In genomic region chr4:134089029-134089428, GRCm38 (mm10) we compare ENCODE assay signal across 30 mouse cellular contexts. TPM values are rescaled to one million over a fixed set of nuclear protein-coding genes. Genes with fewer than 3 reads are reported as not detected.
A peak's percentile ranks its signal among the peaks of the same experiment; 100 is the strongest.
DNase-seq lines count a peak whose midpoint lies in the region; ATAC-seq and TF ChIP-seq lines count a peak whose summit lies in the region.
"Had no signal": no experiment of that assay in that cellular context is flagged by ENCODE, and none has a peak within 500 bp of the region (broad histone marks: within the 10 kb centered on the region; RNA-seq: fewer than 3 reads in every experiment).

No protein-coding gene starts in this region.

- DNase-seq in kidney, postnatal 0 days (ENCODE audit: low spot score) = no peak
- DNase-seq in left cerebral cortex, postnatal 25 days (ENCODE audit: low spot score in 2 of 2) = no peak
- DNase-seq: adrenal gland, postnatal 10 days; adrenal gland, postnatal 36 days; cerebellum, adult 18-20 months; cerebellum, adult 9-10 months; cerebellum, postnatal 14 days; gastrocnemius, postnatal 10 days; heart, adult 11 months had no signal

- 0 out of 2 replicates have a peak, but pooled peaks have one; percentile 15 for ATAC-seq in intestine, embryonic 16.5 days
- ATAC-seq in intestine, embryonic 15.5 days = no peak
- ATAC-seq in kidney, postnatal 0 days (replicated peaks; ENCODE audit: low FRiP score, low read depth) = 0 out of 2 replicates have a peak, but pooled peaks have one; percentile 23
- no peak for ATAC-seq in kidney, embryonic 16.5 days (ENCODE audit: low FRiP score, low TSS enrichment)
- ATAC-seq in intestine, postnatal 0 days = peak; percentile 63
- ATAC-seq: forebrain, embryonic 13.5 days; forebrain, embryonic 16.5 days; Patski had no signal

- H3K9ac ChIP-seq in intestine, embryonic 16.5 days (ENCODE audit: low read depth, low read length) = no peak overlapping the region
- no peak overlapping the region for H3K9ac ChIP-seq in intestine, embryonic 15.5 days
- H3K9ac ChIP-seq in kidney, postnatal 0 days (ENCODE audit: low read depth, low read length) = no peak overlapping the region
- H3K9ac ChIP-seq in kidney, embryonic 16.5 days (replicated peaks; ENCODE audit: low read length) = no peak overlapping the region
- no peak overlapping the region for H3K9ac ChIP-seq in intestine, postnatal 0 days (ENCODE audit: low read depth, low read length)
- H3K9ac ChIP-seq: forebrain, embryonic 13.5 days; hindbrain, embryonic 12.5 days; hindbrain, embryonic 15.5 days had no signal

- H3K4me1 ChIP-seq in intestine, embryonic 16.5 days (ENCODE audit: control insufficient read depth, insufficient read depth, low read length) = no peaks in the 10 kb centered on the region; the same call in 1 of the 2 replicates
- 0 out of 2 replicates have a peak, but pooled peaks cover 3% of the 10 kb centered on the region for H3K4me1 ChIP-seq in intestine, embryonic 15.5 days (replicated peaks)
- H3K4me1 ChIP-seq in kidney, postnatal 0 days (replicated peaks; ENCODE audit: insufficient read depth, low read length) = no peaks in the 10 kb centered on the region
- no peaks in the 10 kb centered on the region for H3K4me1 ChIP-seq in kidney, embryonic 16.5 days (ENCODE audit: insufficient read depth, low read length)
- no peaks in the 10 kb centered on the region for H3K4me1 ChIP-seq in intestine, postnatal 0 days (replicated peaks; ENCODE audit: control insufficient read depth, insufficient read depth, low read length)
- H3K4me1 ChIP-seq: forebrain, embryonic 10.5 days; forebrain, embryonic 13.5 days; hindbrain, embryonic 12.5 days; hindbrain, embryonic 15.5 days had no signal

- no peak overlapping the region for H3K4me2 ChIP-seq in intestine, embryonic 16.5 days (ENCODE audit: low read depth, low read length)
- no peak overlapping the region for H3K4me2 ChIP-seq in intestine, embryonic 15.5 days (replicated peaks)
- no peak overlapping the region for H3K4me2 ChIP-seq in kidney, postnatal 0 days (ENCODE audit: low read length)
- no peak overlapping the region for H3K4me2 ChIP-seq in kidney, embryonic 16.5 days (replicated peaks; ENCODE audit: low read depth, low read length)
- H3K4me2 ChIP-seq in intestine, postnatal 0 days (replicated peaks; ENCODE audit: low read depth) = no peak overlapping the region
- H3K4me2 ChIP-seq: forebrain, embryonic 13.5 days; heart, embryonic 11.5 days; hindbrain, embryonic 12.5 days; hindbrain, embryonic 15.5 days had no signal

- intact Hi-C loops in left cerebral cortex, postnatal 25 days (cut with DNase I) = no loop called here

- H3K36me3 ChIP-seq in intestine, embryonic 16.5 days (ENCODE audit: control insufficient read depth, insufficient read depth, low read length) = 0 out of 2 replicates have a peak, but pooled peaks cover 3% of the 10 kb centered on the region
- peaks cover 5% of the 10 kb centered on the region; the same call in 1 of the 2 replicates for H3K36me3 ChIP-seq in intestine, embryonic 15.5 days
- H3K36me3 ChIP-seq in kidney, postnatal 0 days (ENCODE audit: insufficient read depth, low read length) = no peaks in the 10 kb centered on the region
- no peaks in the 10 kb centered on the region for H3K36me3 ChIP-seq in kidney, embryonic 16.5 days (ENCODE audit: insufficient read depth, low read length)
- peaks cover 24% of the 10 kb centered on the region for H3K36me3 ChIP-seq in intestine, postnatal 0 days (ENCODE audit: control insufficient read depth, insufficient read depth)
- H3K36me3 ChIP-seq: forebrain, embryonic 10.5 days; G1E; hindbrain, embryonic 12.5 days; hindbrain, embryonic 15.5 days had no signal

- H3K9me3 ChIP-seq in intestine, embryonic 16.5 days (ENCODE audit: control insufficient read depth, low read length) = no peaks in the 10 kb centered on the region
- no peaks in the 10 kb centered on the region for H3K9me3 ChIP-seq in intestine, embryonic 15.5 days
- no peaks in the 10 kb centered on the region for H3K9me3 ChIP-seq in kidney, postnatal 0 days (replicated peaks; ENCODE audit: low read length)
- H3K9me3 ChIP-seq in kidney, embryonic 16.5 days (ENCODE audit: low read length) = peaks cover 5% of the 10 kb centered on the region
- H3K9me3 ChIP-seq in intestine, postnatal 0 days (ENCODE audit: control insufficient read depth) = no peaks in the 10 kb centered on the region
- H3K9me3 ChIP-seq: forebrain, embryonic 10.5 days; forebrain, embryonic 13.5 days; G1E; hindbrain, embryonic 12.5 days; hindbrain, embryonic 15.5 days had no signal

- no peak for TF ChIP-seq CTCF in kidney, postnatal 0 days (IDR thresholded peaks at IDR 0.05; ENCODE audit: low read depth)
- peak; percentile 56 for TF ChIP-seq CTCF in intestine, postnatal 0 days (IDR thresholded peaks at IDR 0.05; ENCODE audit: low read depth)

- no peaks in the 10 kb centered on the region for H3K27me3 ChIP-seq in intestine, embryonic 16.5 days (replicated peaks; ENCODE audit: control insufficient read depth, insufficient read depth, low read length)
- no peaks in the 10 kb centered on the region for H3K27me3 ChIP-seq in intestine, embryonic 15.5 days (replicated peaks)
- H3K27me3 ChIP-seq in kidney, postnatal 0 days (ENCODE audit: insufficient read depth, low read length) = no peaks in the 10 kb centered on the region
- H3K27me3 ChIP-seq in kidney, embryonic 16.5 days (ENCODE audit: insufficient read depth, low read length) = no peaks in the 10 kb centered on the region
- no peaks in the 10 kb centered on the region for H3K27me3 ChIP-seq in intestine, postnatal 0 days (replicated peaks; ENCODE audit: control insufficient read depth, insufficient read depth, low read length)
- H3K27me3 ChIP-seq: CH12.LX; forebrain, embryonic 13.5 days; hindbrain, embryonic 15.5 days; Patski had no signal

- no peak overlapping the region for H3K27ac ChIP-seq in intestine, embryonic 16.5 days (ENCODE audit: low read length)
- H3K27ac ChIP-seq in intestine, embryonic 15.5 days = no peak overlapping the region
- no peak overlapping the region for H3K27ac ChIP-seq in kidney, postnatal 0 days
- H3K27ac ChIP-seq in kidney, embryonic 16.5 days (ENCODE audit: low read length) = no peak overlapping the region
- H3K27ac ChIP-seq in intestine, postnatal 0 days (ENCODE audit: low read depth, low read length) = no peak overlapping the region
- H3K27ac ChIP-seq: forebrain, embryonic 10.5 days; forebrain, embryonic 13.5 days; hindbrain, embryonic 12.5 days; hindbrain, embryonic 15.5 days had no signal

- H3K4me3 ChIP-seq in intestine, embryonic 16.5 days (ENCODE audit: low read length) = no peak overlapping the region
- H3K4me3 ChIP-seq in intestine, embryonic 15.5 days (replicated peaks) = no peak overlapping the region
- no peak overlapping the region for H3K4me3 ChIP-seq in kidney, postnatal 0 days (replicated peaks; ENCODE audit: low read depth, low read length)
- no peak overlapping the region for H3K4me3 ChIP-seq in kidney, embryonic 16.5 days (ENCODE audit: low read length)
- no peak overlapping the region for H3K4me3 ChIP-seq in intestine, postnatal 0 days (ENCODE audit: low read depth, low read length)
- H3K4me3 ChIP-seq: forebrain, embryonic 10.5 days; forebrain, embryonic 13.5 days; hindbrain, embryonic 12.5 days; hindbrain, embryonic 15.5 days had no signal

- 80% methylated on average over 9 of the region's 9 CpGs for WGBS in intestine, embryonic 16.5 days
- WGBS in intestine, embryonic 15.5 days = 78% methylated on average over 9 of the region's 9 CpGs
- 81% methylated on average over 9 of the region's 9 CpGs for WGBS in kidney, postnatal 0 days
- 79% methylated on average over 9 of the region's 9 CpGs for WGBS in kidney, embryonic 16.5 days
- WGBS in intestine, postnatal 0 days = 69% methylated on average over 9 of the region's 9 CpGs

RNA-seq across cellular contexts. Expression of gene Cd52, which starts 5.9 kb away (rescaled TPM):
- 27.8 and 28.4 TPM in 2 replicates for polyA plus RNA-seq in intestine, embryonic 16.5 days (2015; fragmentation: Nextera tagmentation; extraction: Ambion mirVana)
- polyA plus RNA-seq in intestine, embryonic 15.5 days (2015; fragmentation: Nextera tagmentation; extraction: Ambion mirVana) = 27.0 and 29.7 TPM in 2 replicates
- polyA plus RNA-seq in kidney, postnatal 0 days (2015; fragmentation: Nextera tagmentation; extraction: Ambion mirVana) = 14.7 and 18.9 TPM in 2 replicates
- 7.4 and 7.6 TPM in 2 replicates for polyA plus RNA-seq in kidney, embryonic 16.5 days (2015; fragmentation: Nextera tagmentation; extraction: Ambion mirVana)
- 28.7 and 31.2 TPM in 2 replicates for polyA plus RNA-seq in intestine, postnatal 0 days (2015; fragmentation: Nextera tagmentation; extraction: Ambion mirVana)
- total RNA-seq in left cerebral cortex, postnatal 25 days (2021) = 1 to 10 TPM; 1.6 to 3.4 TPM
- polyA plus RNA-seq: Patski had no signal

RNA-seq across cellular contexts. Expression of gene Ubxn11, which starts 13.3 kb away (rescaled TPM):
- polyA plus RNA-seq in intestine, embryonic 16.5 days (2015; fragmentation: Nextera tagmentation; extraction: Ambion mirVana) = 4.3 and 5.6 TPM in 2 replicates
- polyA plus RNA-seq in intestine, embryonic 15.5 days (2015; fragmentation: Nextera tagmentation; extraction: Ambion mirVana) = 4.4 and 6.0 TPM in 2 replicates
- 7.6 and 7.8 TPM in 2 replicates for polyA plus RNA-seq in kidney, postnatal 0 days (2015; fragmentation: Nextera tagmentation; extraction: Ambion mirVana)
- polyA plus RNA-seq in kidney, embryonic 16.5 days (2015; fragmentation: Nextera tagmentation; extraction: Ambion mirVana) = 13.5 and 13.8 TPM in 2 replicates
- 0.88 and 1.5 TPM in 2 replicates for polyA plus RNA-seq in intestine, postnatal 0 days (2015; fragmentation: Nextera tagmentation; extraction: Ambion mirVana)
- total RNA-seq in left cerebral cortex, postnatal 25 days (2021) = 10 to 100 TPM; 29.5 to 34.7 TPM

RNA-seq across cellular contexts. Expression of gene Crybg2, which starts 28.4 kb away (rescaled TPM):
- polyA plus RNA-seq in intestine, embryonic 16.5 days (2015; fragmentation: Nextera tagmentation; extraction: Ambion mirVana) = 22.3 and 22.9 TPM in 2 replicates
- polyA plus RNA-seq in intestine, embryonic 15.5 days (2015; fragmentation: Nextera tagmentation; extraction: Ambion mirVana) = 14.9 and 16.6 TPM in 2 replicates
- polyA plus RNA-seq in kidney, postnatal 0 days (2015; fragmentation: Nextera tagmentation; extraction: Ambion mirVana) = 2.8 and 6.1 TPM in 2 replicates
- polyA plus RNA-seq in kidney, embryonic 16.5 days (2015; fragmentation: Nextera tagmentation; extraction: Ambion mirVana) = 4.2 and 4.5 TPM in 2 replicates
- 17.9 and 22.5 TPM in 2 replicates for polyA plus RNA-seq in intestine, postnatal 0 days (2015; fragmentation: Nextera tagmentation; extraction: Ambion mirVana)
- total RNA-seq in left cerebral cortex, postnatal 25 days (2021) = 1 to 10 TPM; 1.8 to 2.7 TPM
- total RNA-seq: adrenal gland, postnatal 36 days; gastrocnemius, postnatal 10 days; heart, postnatal 25 days had no signal
- polyA plus RNA-seq: heart, postnatal 0 days had no signal

RNA-seq across cellular contexts. Expression of gene Zfp683, which starts 35.4 kb away (rescaled TPM):
- not detected in 2 replicates for polyA plus RNA-seq in intestine, embryonic 16.5 days (2015; fragmentation: Nextera tagmentation; extraction: Ambion mirVana)
- not detected in 2 replicates for polyA plus RNA-seq in intestine, embryonic 15.5 days (2015; fragmentation: Nextera tagmentation; extraction: Ambion mirVana)
- polyA plus RNA-seq in kidney, postnatal 0 days (2015; fragmentation: Nextera tagmentation; extraction: Ambion mirVana) = not detected in 2 replicates
- not detected in 2 replicates for polyA plus RNA-seq in kidney, embryonic 16.5 days (2015; fragmentation: Nextera tagmentation; extraction: Ambion mirVana)
- polyA plus RNA-seq in intestine, postnatal 0 days (2015; fragmentation: Nextera tagmentation; extraction: Ambion mirVana) = not detected in 2 replicates
- not detected for total RNA-seq in left cerebral cortex, postnatal 25 days (2021)
- total RNA-seq: adrenal gland, postnatal 36 days; CH12.LX; G1E; gastrocnemius, adult 18-20 months; gastrocnemius, postnatal 10 days; heart, adult 8-10 months; heart, postnatal 25 days; hematopoietic stem cell, adult 5-6 weeks had no signal
- polyA plus RNA-seq: embryonic facial prominence, embryonic 11.5 days; embryonic facial prominence, embryonic 14.5 days; forebrain, embryonic 10.5 days; forebrain, embryonic 13.5 days; forebrain, embryonic 16.5 days; G1E; heart, embryonic 11.5 days; heart, embryonic 14.5 days; heart, postnatal 0 days; hindbrain, embryonic 12.5 days; hindbrain, embryonic 15.5 days; Patski had no signal

RNA-seq across cellular contexts. Expression of gene Sh3bgrl3, which starts 39.6 kb away (rescaled TPM):
- polyA plus RNA-seq in intestine, embryonic 16.5 days (2015; fragmentation: Nextera tagmentation; extraction: Ambion mirVana) = 428 and 452 TPM in 2 replicates
- 362 and 375 TPM in 2 replicates for polyA plus RNA-seq in intestine, embryonic 15.5 days (2015; fragmentation: Nextera tagmentation; extraction: Ambion mirVana)
- 452 and 455 TPM in 2 replicates for polyA plus RNA-seq in kidney, postnatal 0 days (2015; fragmentation: Nextera tagmentation; extraction: Ambion mirVana)
- 389 and 435 TPM in 2 replicates for polyA plus RNA-seq in kidney, embryonic 16.5 days (2015; fragmentation: Nextera tagmentation; extraction: Ambion mirVana)
- 503 and 522 TPM in 2 replicates for polyA plus RNA-seq in intestine, postnatal 0 days (2015; fragmentation: Nextera tagmentation; extraction: Ambion mirVana)
- total RNA-seq in left cerebral cortex, postnatal 25 days (2021) = 100 to 1,000 TPM; 212 to 218 TPM

Comparison
In these comparisons a context has a peak if more than half of its experiments do, and no peak if none do; other contexts are left out.
1. ATAC-seq: peak in intestine, embryonic 16.5 days (single experiment), kidney, postnatal 0 days (single experiment) and intestine, postnatal 0 days (single experiment); none in intestine, embryonic 15.5 days (single experiment) and kidney, embryonic 16.5 days (single experiment).